Mouse (Mus musculus) lung, postnatal 25 days (tissue): ENCODE data around the gene Lgals3.
"Not testable (repeated sequence)": the region's sequence is repeated elsewhere in the genome, so short reads cannot be mapped to it uniquely, and the experiment has no call there.

ENCODE experiments used
- DNase-seq: peaks from one replicate; pipeline ENCODE4 v3.0.0; 2022; ENCODE audit warnings: low spot score

The Lgals3 gene

GRCm38 (mm10) chr14:47367461-47367860, at the start of gene Lgals3:
Lgals3 (plus strand) TSS chr14:47367751.
- peak; percentile 45 for DNase-seq

DNA sequence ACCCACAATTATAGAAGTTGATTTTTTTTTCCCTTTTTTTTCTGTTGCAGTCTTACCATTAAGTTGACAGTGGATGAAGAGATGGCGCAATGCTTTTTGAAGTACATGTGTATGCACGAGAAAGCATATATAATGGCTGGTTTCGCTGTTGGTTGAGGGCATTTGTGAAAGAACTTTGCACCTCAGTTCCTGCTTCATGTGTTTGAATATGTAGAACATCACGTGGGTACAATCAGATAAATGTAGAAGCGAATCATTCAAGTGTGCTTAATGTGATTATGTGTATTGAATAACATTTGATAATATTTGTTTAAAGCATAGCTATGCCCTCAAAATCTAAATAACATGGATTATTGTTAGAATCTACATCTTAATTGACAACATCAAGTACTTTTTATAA, 48.2 kb upstream of the Lgals3 start:
- no peak for DNase-seq

DNA sequence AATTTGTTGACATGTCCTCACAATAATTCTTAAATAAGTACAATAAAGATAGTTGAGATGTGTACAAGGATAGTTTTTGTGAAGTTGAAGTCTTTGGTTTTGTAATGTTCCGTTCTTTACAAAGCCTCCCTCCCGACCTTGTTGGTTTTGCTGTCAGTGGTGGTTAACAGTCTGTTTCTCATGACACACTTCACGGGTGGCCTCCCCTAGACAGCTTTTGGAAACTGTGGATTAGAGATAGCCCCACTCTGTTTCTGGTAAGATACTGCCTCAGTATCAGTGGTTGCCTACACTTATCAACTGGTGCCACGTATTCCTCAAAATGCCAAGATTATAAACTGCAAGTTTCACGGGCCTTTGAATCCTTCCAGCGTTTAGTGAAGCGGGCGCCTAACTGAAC, 46.0 kb upstream of the Lgals3 start:
- DNase-seq = not testable (repeated sequence)

GRCm38 (mm10) chr14:47325965-47326761, 41.4 kb upstream of the Lgals3 start:
- no peak for DNase-seq

GRCm38 (mm10) chr14:47327347-47327746, 40.2 kb upstream of the Lgals3 start:
- DNase-seq = no peak

DNA sequence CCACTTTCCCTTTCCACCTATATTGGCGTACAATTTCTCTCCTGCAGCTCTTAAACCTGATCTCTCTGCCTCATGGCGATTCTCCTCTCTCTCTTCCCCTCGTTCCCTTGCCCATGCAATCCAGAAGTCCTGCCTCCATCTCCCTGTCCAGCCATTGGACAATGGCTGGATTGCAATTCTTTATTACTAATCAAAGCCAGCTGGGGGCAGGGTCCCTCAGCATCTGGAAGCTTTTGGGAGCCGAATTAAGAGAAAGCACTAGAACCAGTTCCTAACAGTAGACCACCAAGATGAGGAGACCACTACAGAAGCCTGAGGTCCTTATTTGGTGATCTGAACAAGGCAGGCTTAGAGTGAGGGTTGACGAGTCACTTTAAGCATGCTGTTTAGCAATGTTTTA, 35.6 kb upstream of the Lgals3 start:
- DNase-seq = no peak

DNA sequence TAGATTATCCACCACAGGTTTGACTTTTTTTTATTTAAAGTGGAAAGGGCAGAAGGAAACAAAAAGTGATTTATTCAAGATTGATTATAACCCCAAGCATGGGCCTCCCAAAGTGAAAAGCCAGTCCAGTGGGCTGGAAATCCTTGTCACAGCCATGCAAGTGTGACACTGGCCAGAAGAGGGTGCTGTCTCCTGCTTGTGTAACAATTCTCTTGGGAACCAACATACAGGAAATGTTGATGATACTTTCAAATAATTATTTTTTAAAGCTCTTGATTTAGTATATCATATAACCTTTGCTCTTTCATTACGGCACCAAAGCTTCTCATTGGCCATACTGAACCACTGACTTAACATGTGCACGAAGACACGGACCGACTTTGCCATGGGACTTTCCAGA, 32.7 kb upstream of the Lgals3 start:
- DNase-seq = peak; percentile 66

DNA sequence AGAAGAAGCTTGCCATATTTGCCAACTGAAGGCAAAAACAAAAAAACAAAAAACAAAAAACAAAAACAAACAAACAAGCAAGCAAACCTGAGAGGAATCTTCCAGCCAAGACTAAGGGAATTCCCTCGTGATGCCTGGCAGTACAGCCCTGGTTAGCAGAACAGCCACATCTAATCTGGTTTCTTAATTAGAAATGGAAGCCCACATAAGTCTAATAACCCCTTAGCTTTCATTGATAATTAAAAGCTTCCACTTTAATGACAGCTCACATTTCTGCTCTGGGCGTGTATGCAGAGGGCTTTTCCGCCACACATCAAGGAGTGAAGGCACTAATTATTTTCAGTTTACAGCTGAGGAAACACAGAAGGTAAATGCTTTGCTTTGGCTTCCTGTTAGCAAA, 32.3 kb upstream of the Lgals3 start:
- DNase-seq = no peak

- DNase-seq = no peak
Measured at GRCm38 (mm10) chr14:47340231-47340925, 27.2 kb upstream of the Lgals3 start.

GRCm38 (mm10) chr14:47341811-47342291, 25.7 kb upstream of the Lgals3 start:
- no peak for DNase-seq

DNA sequence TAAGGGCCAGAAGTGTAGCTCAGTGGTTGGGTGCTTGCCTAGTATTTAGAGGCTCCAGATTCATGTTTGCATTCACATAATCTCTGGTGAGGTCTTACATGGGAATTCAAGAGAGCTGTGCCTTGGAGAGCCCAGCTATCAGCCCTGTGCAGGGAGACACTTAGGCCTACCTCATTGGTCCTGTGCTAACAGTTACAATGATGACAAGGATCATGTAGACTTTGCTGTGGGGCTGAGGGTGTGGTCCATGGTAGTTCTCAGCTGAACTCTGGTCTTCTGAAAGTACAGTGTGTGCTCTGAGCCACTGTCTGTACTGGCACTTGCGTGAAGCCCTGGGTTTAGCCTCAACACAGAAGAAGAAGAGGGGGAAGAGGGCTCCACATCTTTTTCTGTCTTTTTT, 20.8 kb upstream of the Lgals3 start:
- DNase-seq = no peak

DNA sequence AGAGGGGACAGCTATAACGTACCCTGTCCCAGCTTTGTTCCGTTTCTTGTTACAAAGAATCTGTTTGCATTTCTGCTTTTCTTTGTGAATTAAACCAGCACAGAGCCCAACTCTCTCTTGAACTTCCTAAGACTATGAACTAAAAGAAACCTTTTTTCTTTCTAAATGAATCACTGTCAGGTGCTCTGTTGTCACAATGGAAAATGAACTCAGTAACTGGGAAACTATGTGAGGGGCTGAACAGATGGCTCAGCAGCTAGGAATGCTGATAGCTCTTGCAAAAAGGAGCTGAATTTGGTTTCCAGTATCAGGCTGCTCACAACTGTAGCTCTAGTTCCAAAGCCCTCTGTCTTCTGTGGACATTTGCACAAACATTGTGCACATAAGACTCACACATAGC, 16.6 kb upstream of the Lgals3 start:
- no peak for DNase-seq

DNA sequence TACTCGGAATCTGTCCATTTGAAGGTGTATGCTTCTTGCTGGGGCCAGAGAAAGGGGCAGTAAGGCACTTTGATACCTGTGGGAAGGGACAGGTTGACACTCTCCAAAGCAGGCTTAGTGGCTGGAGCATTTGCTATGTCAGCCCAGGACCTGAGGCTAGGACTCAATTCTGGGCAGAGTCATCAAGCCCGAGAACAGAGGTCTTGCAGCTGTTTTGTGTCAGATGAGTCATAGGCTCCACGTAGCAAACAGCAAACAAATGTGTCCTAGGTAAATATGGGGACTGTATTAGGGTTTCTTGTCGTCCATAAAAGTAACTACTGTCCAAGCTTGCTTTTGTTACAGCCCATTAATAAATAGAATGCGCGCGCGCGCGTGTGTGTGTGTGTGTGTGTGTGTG, 15.3 kb upstream of the Lgals3 start:
- DNase-seq = no peak

- DNase-seq = no peak
Measured at GRCm38 (mm10) chr14:47353240-47353639, 14.3 kb upstream of the Lgals3 start.

DNA sequence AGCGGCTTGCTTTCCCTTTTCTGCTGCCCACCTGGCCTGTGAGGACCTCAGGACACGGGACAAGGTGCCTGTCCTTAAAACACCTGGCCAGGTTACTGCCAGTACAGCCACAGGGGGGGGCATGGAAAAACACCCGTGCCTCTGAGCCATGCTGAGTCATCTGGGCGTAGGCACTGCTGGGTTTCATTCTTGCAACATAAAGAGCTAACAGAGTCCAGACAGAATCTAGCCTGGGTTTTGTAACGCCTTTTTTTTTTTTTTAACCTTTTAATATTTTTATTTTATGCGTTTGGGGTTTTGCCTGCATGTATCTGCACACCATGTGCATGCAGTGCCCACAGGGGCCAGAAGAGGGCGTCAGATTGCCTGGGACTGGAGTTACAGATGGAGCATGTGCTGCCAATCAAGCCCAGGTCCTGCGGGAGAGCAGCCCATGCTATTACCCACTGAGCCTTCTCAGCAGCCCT, 13.4 kb upstream of the Lgals3 start:
- peak; percentile 61 for DNase-seq

DNA sequence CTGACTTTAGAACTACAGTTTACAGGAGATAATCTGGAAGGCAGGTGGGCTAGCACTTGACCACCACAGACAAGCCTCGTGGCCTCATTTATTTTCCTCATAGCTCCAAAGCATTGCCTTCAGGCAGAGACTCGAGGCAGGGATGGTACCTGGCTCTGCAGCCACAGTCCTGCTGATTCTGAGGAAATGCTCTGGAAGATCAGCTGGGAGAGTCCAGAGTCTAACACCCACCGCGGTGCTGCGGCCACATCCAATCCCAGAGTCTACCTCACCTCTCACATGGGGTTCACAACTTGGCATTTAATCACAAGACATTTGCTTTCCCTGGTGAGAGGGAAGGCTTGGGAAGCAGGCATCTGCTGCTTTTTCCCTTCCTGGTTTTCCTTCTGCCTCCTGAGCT, 12.6 kb upstream of the Lgals3 start:
- DNase-seq = no peak

GRCm38 (mm10) chr14:47356622-47357021, 10.9 kb upstream of the Lgals3 start:
- DNase-seq = no peak

DNA sequence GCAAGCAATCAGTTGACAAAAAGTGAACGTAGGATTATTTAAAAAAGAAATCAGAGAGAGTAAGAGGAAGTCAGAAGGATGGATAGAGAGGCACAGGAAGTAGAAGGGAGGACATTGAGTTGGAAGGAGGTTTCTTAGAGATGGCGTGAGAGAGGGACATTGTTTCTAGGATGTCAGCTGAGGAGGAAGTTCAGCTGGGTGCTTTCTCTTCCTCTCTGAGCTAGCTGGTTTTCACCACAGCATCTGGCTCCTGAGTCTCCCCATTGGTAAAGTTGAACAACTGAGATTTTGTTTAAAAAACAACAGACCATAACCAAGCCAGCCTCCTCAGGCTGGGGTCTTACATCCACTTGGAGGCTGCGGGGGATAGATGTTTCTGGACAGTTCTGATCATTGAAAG, 7.9 kb upstream of the Lgals3 start:
- no peak for DNase-seq

- no peak for DNase-seq
Measured at GRCm38 (mm10) chr14:47361418-47361817, 6.1 kb upstream of the Lgals3 start.

DNA sequence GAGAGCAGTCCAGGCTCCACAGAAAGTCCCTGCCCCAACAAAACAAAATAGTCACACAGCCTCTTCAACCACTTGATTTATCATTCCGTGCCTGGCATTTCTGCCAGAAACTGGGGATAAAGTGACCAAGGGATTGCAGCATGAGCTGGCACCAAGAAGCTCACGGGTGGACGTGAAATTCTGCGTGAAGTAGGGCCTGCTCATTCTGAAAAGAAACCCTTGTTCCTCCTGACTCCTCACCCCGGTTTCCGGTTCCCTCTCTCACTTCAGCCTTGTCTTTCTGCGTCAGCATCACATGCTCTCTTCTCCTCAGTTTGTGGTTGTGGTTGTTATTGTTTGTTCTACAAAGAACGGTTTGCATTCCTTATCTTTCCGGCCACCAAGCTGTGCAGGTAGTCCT, 5.7 kb upstream of the Lgals3 start:
- no peak for DNase-seq

GRCm38 (mm10) chr14:47364742-47365449, 2.7 kb upstream of the Lgals3 start:
- peak; percentile 28 for DNase-seq

DNA sequence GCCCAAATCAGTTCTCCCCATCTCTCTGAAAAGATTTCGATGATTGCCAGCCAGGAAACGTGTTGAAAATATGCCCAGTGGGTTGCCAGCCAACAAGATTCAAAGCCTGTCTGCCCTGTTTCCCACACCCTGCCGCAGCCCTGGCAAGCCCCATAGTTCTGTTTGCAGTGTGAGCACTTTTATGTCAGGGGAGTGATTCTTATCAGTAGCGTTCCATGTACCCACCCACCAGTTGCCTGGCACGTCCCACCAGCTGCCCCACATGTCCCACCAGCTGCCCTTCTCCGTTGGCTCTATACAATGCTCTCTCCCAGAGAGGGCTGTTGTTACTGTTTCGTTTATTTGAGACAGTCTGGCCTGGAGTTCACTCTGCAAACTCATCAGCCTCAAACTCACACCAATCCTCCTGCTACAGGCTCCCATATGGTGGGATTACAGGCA, 650 bp upstream of the Lgals3 start:
- DNase-seq = no peak

DNA sequence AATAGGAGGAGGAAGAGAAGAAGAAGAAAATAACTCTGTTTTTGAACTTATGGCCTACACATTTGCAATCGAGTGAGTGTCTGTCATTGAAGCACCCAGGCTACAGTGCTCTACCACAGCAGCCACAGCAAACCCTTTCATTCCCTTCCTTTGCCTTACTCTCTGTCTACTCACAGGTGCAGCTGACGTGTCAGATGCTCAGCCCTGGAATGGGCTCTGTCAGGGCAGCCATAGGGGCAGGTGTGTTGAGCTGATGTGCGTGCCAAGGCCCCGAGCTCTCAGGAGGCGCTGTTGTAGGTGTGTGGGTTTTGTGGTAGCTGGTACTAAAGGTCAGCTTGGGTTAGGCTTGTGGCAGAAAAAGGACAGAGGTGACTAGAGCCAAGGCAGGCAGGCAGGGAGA, 2.2 kb downstream of the Lgals3 start:
- DNase-seq = no peak
